Mouse (Mus musculus) limb, embryonic 13.5 days (tissue): ENCODE measurements around the gene Zup1. TPM values are rescaled to one million over a fixed set of nuclear protein-coding genes. Genes with fewer than 3 reads are reported as not detected.
"Not testable (repeated sequence)": the region's sequence is repeated elsewhere in the genome, so short reads cannot be mapped to it uniquely, and the experiment has no call there.

Experiments
- ATAC-seq: fragments of 200-750 bp; cut with Nextera tagmentation; 2 replicates; pipeline ENCODE4 v1.8.0; 2017; ENCODE audit warnings: low read depth, moderate number of reproducible peaks, moderate TSS enrichment; ENCODE audit not compliant: low FRiP score
- H3K27ac ChIP-seq: fragments of 300-500 bp; sonication (generic); 2 replicates; pipeline ENCODE4 v1.5.1; 2015; ENCODE audit warnings: inconsistent platforms, mild to moderate bottlenecking, moderate library complexity
- H3K27me3 ChIP-seq: fragments of 300-500 bp; sonication (generic); 2 replicates; pipeline ENCODE4 v1.6.1; 2015; ENCODE audit warnings: mild to moderate bottlenecking, inconsistent platforms
- H3K36me3 ChIP-seq: fragments of 300-500 bp; sonication (generic); 2 replicates; pipeline ENCODE4 v1.6.1; 2015; ENCODE audit warnings: inconsistent platforms, mild to moderate bottlenecking, moderate library complexity
- H3K4me1 ChIP-seq: fragments of 300-500 bp; sonication (generic); 2 replicates; pipeline ENCODE4 v1.6.1; 2015; ENCODE audit warnings: inconsistent platforms
- H3K4me2 ChIP-seq: fragments of 300-500 bp; sonication (generic); replicated peaks from 2 replicates; pipeline ENCODE4 v1.6.1; 2015; ENCODE audit warnings: inconsistent platforms, mild to moderate bottlenecking, moderate library complexity
- H3K4me3 ChIP-seq: fragments of 300-500 bp; sonication (generic); 2 replicates; pipeline ENCODE4 v1.5.1; 2015; ENCODE audit warnings: moderate library complexity, mild to moderate bottlenecking, inconsistent platforms
- H3K9ac ChIP-seq: fragments of 300-500 bp; sonication (generic); 2 replicates; pipeline ENCODE4 v1.6.1; 2015; ENCODE audit warnings: mild to moderate bottlenecking, inconsistent platforms
- H3K9me3 ChIP-seq: fragments of 300-500 bp; sonication (generic); 2 replicates; pipeline ENCODE4 v1.6.1; 2016; ENCODE audit warnings: inconsistent platforms
- WGBS: fragments of 180-500 bp; shearing (Covaris S2); methylation state at CpG from one replicate; pipeline ENCODE4 v1.1.7; 2015; 5-methylcytosine and 5-hydroxymethylcytosine counted together
- polyA plus RNA-seq: library from polyadenylated mRNA; unstranded; fragments of >200 nt; fragmentation: Nextera tagmentation; extraction: Ambion mirVana; gene quantifications from 2 replicates; pipeline ENCODE4 v1.2.1, GENCODE M21; 2015

The Zup1 gene
- polyA plus RNA-seq, 1 experiment from 2014 or later, result 28.9 TPM

DNA sequence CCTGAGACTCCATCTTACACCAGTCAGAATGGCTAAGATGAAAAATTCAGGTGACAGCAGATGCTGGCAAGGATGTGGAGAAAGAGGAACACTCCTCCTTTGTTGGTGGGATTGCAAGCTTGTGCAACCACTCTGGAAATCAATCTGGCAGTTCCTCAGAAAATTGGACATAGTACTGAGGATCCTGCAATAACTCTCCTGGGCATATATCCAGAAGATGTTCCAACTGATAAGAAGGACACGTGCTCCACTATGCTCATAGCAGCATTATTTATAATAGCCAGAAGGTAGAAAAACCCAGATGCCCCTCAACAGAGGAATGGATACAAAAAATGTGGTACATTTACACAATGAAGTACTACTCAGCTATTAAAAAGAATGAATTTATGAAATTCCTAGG, 49.5 kb downstream of the Zup1 start:
- WGBS, result 79% methylated on average over 1 of the region's 1 CpGs
- not testable (repeated sequence) for H3K4me2 ChIP-seq, H3K4me3 ChIP-seq, H3K27me3 ChIP-seq, H3K27ac ChIP-seq, H3K4me1 ChIP-seq, H3K9ac ChIP-seq, ATAC-seq, H3K36me3 ChIP-seq, H3K9me3 ChIP-seq

DNA sequence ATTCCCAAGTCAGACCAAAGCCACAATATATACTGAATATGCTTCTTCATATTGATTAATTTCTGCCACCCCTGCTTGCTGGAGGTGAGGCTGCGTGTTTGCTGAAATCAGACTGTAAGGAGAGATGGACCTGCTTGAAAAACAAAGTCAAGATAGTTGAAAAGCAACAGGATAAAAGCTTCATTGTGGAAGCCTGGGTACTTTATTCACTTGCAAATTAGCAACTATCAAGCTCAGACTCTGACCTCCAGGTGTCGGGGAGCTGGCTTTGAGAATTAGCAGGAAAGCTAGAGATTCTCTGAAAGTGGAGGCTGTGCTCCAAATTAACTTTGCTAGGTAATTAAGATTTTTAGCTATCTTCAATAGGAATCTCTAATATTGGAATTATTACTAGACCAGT, 68.7 kb downstream of the Zup1 start:
- not testable (repeated sequence) for H3K4me3 ChIP-seq, H3K4me2 ChIP-seq, H3K4me1 ChIP-seq, ATAC-seq, H3K27me3 ChIP-seq, H3K27ac ChIP-seq, H3K36me3 ChIP-seq, H3K9ac ChIP-seq
- peaks cover 11% of the 10 kb centered on the region for H3K9me3 ChIP-seq
- WGBS, result 88% methylated on average over 2 of the region's 2 CpGs

DNA sequence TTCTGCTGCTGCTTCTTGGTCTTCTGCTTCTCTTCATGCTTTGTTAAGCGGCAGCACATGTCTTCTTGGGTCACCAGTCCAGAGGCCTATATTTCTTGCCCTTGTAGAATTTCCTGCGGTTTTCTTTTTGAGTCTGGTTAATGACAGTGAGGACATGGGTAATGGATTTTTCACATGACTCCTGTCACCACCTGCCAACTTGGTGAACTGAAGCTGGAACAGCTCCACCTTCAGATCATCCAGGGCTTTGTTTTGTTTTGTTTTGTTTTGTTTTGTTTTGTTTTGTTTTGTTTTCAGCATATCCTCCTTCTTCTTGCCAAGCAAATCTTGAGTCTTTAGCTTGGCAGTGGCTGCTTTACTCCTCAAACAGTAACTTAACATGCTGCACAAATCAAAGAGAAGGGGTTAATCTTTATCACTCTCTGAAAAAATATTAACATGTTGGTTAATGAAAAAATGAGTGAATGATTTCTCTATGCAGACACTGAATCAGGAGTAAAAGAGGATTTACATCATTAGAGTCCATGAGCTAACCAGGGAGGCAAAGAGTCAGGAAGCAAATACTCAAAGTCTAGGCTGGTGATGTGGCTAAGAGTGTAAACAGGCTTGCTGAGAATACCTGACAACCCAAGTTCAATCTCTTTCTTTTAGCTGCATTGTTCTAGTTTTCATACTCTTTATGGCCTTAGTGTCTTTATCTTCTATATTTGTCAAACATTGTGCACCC, 78.2 kb downstream of the Zup1 start:
- no peaks in the 10 kb centered on the region for H3K36me3 ChIP-seq
- 85% methylated on average over 2 of the region's 2 CpGs for WGBS

DNA sequence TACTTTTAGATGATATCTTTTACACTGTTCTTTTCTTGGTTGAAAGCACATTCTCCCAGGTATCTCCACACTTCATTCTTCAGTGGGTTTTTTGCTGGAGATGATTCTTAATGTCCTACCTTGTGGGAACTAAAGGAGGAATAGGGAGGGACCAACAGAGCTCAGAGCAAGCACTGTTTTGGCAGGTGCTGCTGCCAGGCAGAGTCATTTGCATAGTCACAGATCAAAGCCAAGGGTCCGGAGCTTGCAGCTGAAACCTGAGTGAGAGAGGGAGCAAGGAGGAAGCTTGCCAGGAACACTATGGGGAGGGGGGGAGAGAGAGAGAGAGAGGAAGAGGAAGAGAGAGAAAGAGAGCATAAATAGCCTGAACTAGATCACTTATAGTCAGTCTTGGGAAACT, 80.6 kb downstream of the Zup1 start:
- H3K4me3 ChIP-seq, result no peak overlapping the region
- 4% methylated on average over 1 of the region's 1 CpGs for WGBS

More for the DNA sequence above, 78.2 kb downstream of the Zup1 start:
- no peak overlapping the region for H3K9ac ChIP-seq
- no peaks in the 10 kb centered on the region for H3K27me3 ChIP-seq
- no peak for ATAC-seq
- no peak overlapping the region for H3K4me3 ChIP-seq
- no peaks in the 10 kb centered on the region for H3K9me3 ChIP-seq
- H3K27ac ChIP-seq, result no peak overlapping the region
- no peaks in the 10 kb centered on the region for H3K4me1 ChIP-seq
- H3K4me2 ChIP-seq, result no peak overlapping the region

More for the DNA sequence above, 80.6 kb downstream of the Zup1 start:
- no peaks in the 10 kb centered on the region for H3K9me3 ChIP-seq
- ATAC-seq, result no peak
- no peak overlapping the region for H3K27ac ChIP-seq
- no peak overlapping the region for H3K9ac ChIP-seq
- no peaks in the 10 kb centered on the region for H3K27me3 ChIP-seq
- no peaks in the 10 kb centered on the region for H3K36me3 ChIP-seq
- H3K4me1 ChIP-seq, result no peaks in the 10 kb centered on the region
- no peak overlapping the region for H3K4me2 ChIP-seq

Other genes starting within 250 kb of the Zup1 start
- gene Sult3a2, start 164.6 kb downstream of the Zup1 start, polyA plus RNA-seq, result not detected in 2 replicates
- not detected in 2 replicates for gene Sult3a1, start 93.5 kb downstream of the Zup1 start, polyA plus RNA-seq
- gene Rsph4a, start 46.2 kb downstream of the Zup1 start, polyA plus RNA-seq, result not detected in 2 replicates
- gene Rwdd1, start 68.4 kb upstream of the Zup1 start, polyA plus RNA-seq, result 146 and 152 TPM in 2 replicates
- gene Trappc3l, start 86.3 kb upstream of the Zup1 start, polyA plus RNA-seq, result not detected in 2 replicates
- gene Calhm4, start 93.0 kb upstream of the Zup1 start, polyA plus RNA-seq, result 0.06 TPM in 1 of 2 replicates, not detected in the other
- gene Calhm5, start 145.2 kb upstream of the Zup1 start, polyA plus RNA-seq, result 0.45 and 0.51 TPM in 2 replicates
- 1.0 and 1.3 TPM in 2 replicates for gene Calhm6, start 176.7 kb upstream of the Zup1 start, polyA plus RNA-seq